Mouse (Mus musculus): ENCODE results near the gene Kif22. TPM values are rescaled to one million over a fixed set of nuclear protein-coding genes. Genes with fewer than 3 reads are reported as not detected.

The Kif22 gene
- polyA plus RNA-seq, 1 experiment from 2014 or later = 152 TPM

GRCm38 (mm10) chr7:127066317-127066716, 24.0 kb upstream of the Kif22 start:
- WGBS = 78% methylated on average over 4 of the region's 4 CpGs
- Histone ChIP-seq H3K9ac (ENCODE audit: low read depth, low read length) (no peak overlapping the region), H3K4me1 (replicated peaks; ENCODE audit: control insufficient read depth, insufficient read depth, low read length) (no peaks in the 10 kb centered on the region), H3K36me3 (ENCODE audit: control insufficient read depth, insufficient read depth, low read length) (no peaks in the 10 kb centered on the region), H3K9me3 (ENCODE audit: control insufficient read depth, low read length) (no peaks in the 10 kb centered on the region), H3K27me3 (replicated peaks; ENCODE audit: control insufficient read depth, insufficient read depth, low read length) (no peaks in the 10 kb centered on the region), H3K4me3 (ENCODE audit: low read depth, low read length) (no peak overlapping the region), H3K27ac (ENCODE audit: low read depth, low read length) (no peak overlapping the region), H3K4me2 (no peak overlapping the region)
- ATAC-seq (replicated peaks; ENCODE audit: low FRiP score) (no peak), DNase-seq (ENCODE audit: low spot score) (no peak)

GRCm38 (mm10) chr7:127065538-127065937, 23.3 kb upstream of the Kif22 start:
- no peaks in the 10 kb centered on the region for H3K9me3 ChIP-seq (ENCODE audit: control insufficient read depth, low read length)
- H3K4me2 ChIP-seq = no peak overlapping the region
- ATAC-seq (replicated peaks; ENCODE audit: low FRiP score) (no peak), DNase-seq (ENCODE audit: low spot score) (no peak)
- no peaks in the 10 kb centered on the region for H3K27me3 ChIP-seq (replicated peaks; ENCODE audit: control insufficient read depth, insufficient read depth, low read length)
- 76% methylated on average over 6 of the region's 6 CpGs for whole genome bisulfite sequencing
- H3K36me3 ChIP-seq (ENCODE audit: control insufficient read depth, insufficient read depth, low read length) = no peaks in the 10 kb centered on the region
- H3K4me1 ChIP-seq (replicated peaks; ENCODE audit: control insufficient read depth, insufficient read depth, low read length) = no peaks in the 10 kb centered on the region
- H3K9ac ChIP-seq (ENCODE audit: low read depth, low read length) = no peak overlapping the region
- H3K27ac ChIP-seq (ENCODE audit: low read depth, low read length) = no peak overlapping the region
- no peak overlapping the region for H3K4me3 ChIP-seq (ENCODE audit: low read depth, low read length)

GRCm38 (mm10) chr7:127055026-127055585, 12.8 kb upstream of the Kif22 start:
- H3K9me3 ChIP-seq (ENCODE audit: control insufficient read depth, low read length) = no peaks in the 10 kb centered on the region
- ATAC-seq (replicated peaks; ENCODE audit: low FRiP score) (no peak), DNase-seq (ENCODE audit: low spot score) (no peak)
- no peaks in the 10 kb centered on the region for H3K4me1 ChIP-seq (replicated peaks; ENCODE audit: control insufficient read depth, insufficient read depth, low read length)
- H3K9ac ChIP-seq (ENCODE audit: low read depth, low read length) = no peak overlapping the region
- H3K36me3 ChIP-seq (ENCODE audit: control insufficient read depth, insufficient read depth, low read length) = no peaks in the 10 kb centered on the region
- 55% methylated on average over 5 of the region's 5 CpGs for WGBS
- H3K27ac ChIP-seq (ENCODE audit: low read depth, low read length) = no peak overlapping the region
- no peak overlapping the region for H3K4me2 ChIP-seq
- H3K4me3 ChIP-seq (ENCODE audit: low read depth, low read length) = no peak overlapping the region
- H3K27me3 ChIP-seq (replicated peaks; ENCODE audit: control insufficient read depth, insufficient read depth, low read length) = peaks cover 10% of the 10 kb centered on the region; the same call in 1 of the 2 replicates

- Histone ChIP-seq H3K27ac (ENCODE audit: low read depth, low read length) (0 out of 2 replicates have a peak overlapping the region, but pooled peaks have one; percentile 10), H3K4me1 (replicated peaks; ENCODE audit: control insufficient read depth, insufficient read depth, low read length) (peaks cover 19% of the 10 kb centered on the region), H3K9ac (ENCODE audit: low read depth, low read length) (0 out of 2 replicates have a peak overlapping the region, but pooled peaks have one; percentile 15), H3K4me2 (no peak overlapping the region), H3K27me3 (replicated peaks; ENCODE audit: control insufficient read depth, insufficient read depth, low read length) (no peaks in the 10 kb centered on the region), H3K9me3 (ENCODE audit: control insufficient read depth, low read length) (no peaks in the 10 kb centered on the region), H3K4me3 (ENCODE audit: low read depth, low read length) (no peak overlapping the region), H3K36me3 (ENCODE audit: control insufficient read depth, insufficient read depth, low read length) (peaks cover 56% of the 10 kb centered on the region)
- ATAC-seq (replicated peaks; ENCODE audit: low FRiP score) = no peak
- DNase-seq (ENCODE audit: low spot score) = no peak
- WGBS = 62% methylated on average over 1 of the region's 1 CpGs
Measured at GRCm38 (mm10) chr7:127031244-127031643, 11.0 kb downstream of the Kif22 start.

GRCm38 (mm10) chr7:127030172-127030571, 12.1 kb downstream of the Kif22 start:
- no peak for DNase-seq (ENCODE audit: low spot score)
- Histone ChIP-seq H3K4me1 (replicated peaks; ENCODE audit: control insufficient read depth, insufficient read depth, low read length) (peaks cover 19% of the 10 kb centered on the region), H3K27ac (ENCODE audit: low read depth, low read length) (no peak overlapping the region), H3K4me3 (ENCODE audit: low read depth, low read length) (no peak overlapping the region), H3K4me2 (no peak overlapping the region), H3K9me3 (ENCODE audit: control insufficient read depth, low read length) (no peaks in the 10 kb centered on the region), H3K36me3 (ENCODE audit: control insufficient read depth, insufficient read depth, low read length) (peaks cover 55% of the 10 kb centered on the region), H3K9ac (ENCODE audit: low read depth, low read length) (no peak overlapping the region), H3K27me3 (replicated peaks; ENCODE audit: control insufficient read depth, insufficient read depth, low read length) (no peaks in the 10 kb centered on the region)
- no peak for ATAC-seq (replicated peaks; ENCODE audit: low FRiP score)
- 93% methylated on average over 1 of the region's 1 CpGs for WGBS

GRCm38 (mm10) chr7:127027885-127028284, 14.4 kb downstream of the Kif22 start:
- Histone ChIP-seq H3K27me3 (replicated peaks; ENCODE audit: control insufficient read depth, insufficient read depth, low read length) (no peaks in the 10 kb centered on the region), H3K4me2 (peak overlapping the region; percentile 99), H3K9ac (ENCODE audit: low read depth, low read length) (peak overlapping the region; percentile 100), H3K27ac (ENCODE audit: low read depth, low read length) (peak overlapping the region; percentile 100), H3K4me1 (replicated peaks; ENCODE audit: control insufficient read depth, insufficient read depth, low read length) (peaks cover 36% of the 10 kb centered on the region), H3K4me3 (ENCODE audit: low read depth, low read length) (peak overlapping the region; percentile 99), H3K9me3 (ENCODE audit: control insufficient read depth, low read length) (no peaks in the 10 kb centered on the region), H3K36me3 (ENCODE audit: control insufficient read depth, insufficient read depth, low read length) (peaks cover 55% of the 10 kb centered on the region)
- no peak for DNase-seq (ENCODE audit: low spot score)
- ATAC-seq (replicated peaks; ENCODE audit: low FRiP score) = no peak
- WGBS = 64% methylated on average over 8 of the region's 8 CpGs

- WGBS = under 1% methylated on average over 39 of the region's 63 CpGs
- H3K4me2 ChIP-seq = peak within 1 kb of the TSS; percentile 99
- peaks cover 43% of the 10 kb centered on the region for H3K4me1 ChIP-seq (replicated peaks; ENCODE audit: control insufficient read depth, insufficient read depth, low read length)
- DNase-seq (ENCODE audit: low spot score) (peak; percentile 99), ATAC-seq (replicated peaks; ENCODE audit: low FRiP score) (peak; percentile 83)
- no peaks in the 10 kb centered on the region for H3K27me3 ChIP-seq (replicated peaks; ENCODE audit: control insufficient read depth, insufficient read depth, low read length)
- H3K9ac ChIP-seq (ENCODE audit: low read depth, low read length) = peak within 1 kb of the TSS; percentile 100
- H3K9me3 ChIP-seq (ENCODE audit: control insufficient read depth, low read length) = no peaks in the 10 kb centered on the region
- H3K4me3 ChIP-seq (ENCODE audit: low read depth, low read length) = peak within 1 kb of the TSS; percentile 99
- H3K36me3 ChIP-seq (ENCODE audit: control insufficient read depth, insufficient read depth, low read length) = peaks cover 56% of the 10 kb centered on the region
- peak within 1 kb of the TSS; percentile 100 for H3K27ac ChIP-seq (ENCODE audit: low read depth, low read length)
Measured at GRCm38 (mm10) chr7:127026984-127027726, 15.1 kb downstream of the Kif22 start, which contains the start of gene Maz. TSS of gene Maz (minus strand) at chr7:127027037.

GRCm38 (mm10) chr7:127026616-127026983, 15.7 kb downstream of the Kif22 start:
- peak; percentile 77 for DNase-seq (ENCODE audit: low spot score)
- WGBS = no CpG with 5 or more reads among the region's 48 CpGs
- H3K36me3 ChIP-seq (ENCODE audit: control insufficient read depth, insufficient read depth, low read length) = peaks cover 52% of the 10 kb centered on the region

More at GRCm38 (mm10) chr7:127026616-127026983, 15.7 kb downstream of the Kif22 start:
- Histone ChIP-seq H3K9me3 (ENCODE audit: control insufficient read depth, low read length) (no peaks in the 10 kb centered on the region), H3K9ac (ENCODE audit: low read depth, low read length) (peak overlapping the region; percentile 100), H3K27me3 (replicated peaks; ENCODE audit: control insufficient read depth, insufficient read depth, low read length) (no peaks in the 10 kb centered on the region), H3K4me2 (peak overlapping the region; percentile 99), H3K27ac (ENCODE audit: low read depth, low read length) (peak overlapping the region; percentile 100), H3K4me3 (ENCODE audit: low read depth, low read length) (peak overlapping the region; percentile 99), H3K4me1 (replicated peaks; ENCODE audit: control insufficient read depth, insufficient read depth, low read length) (peaks cover 47% of the 10 kb centered on the region)
- no peak; the same call in 1 of the 2 replicates for ATAC-seq (replicated peaks; ENCODE audit: low FRiP score)

Data from liver, embryonic 11.5 days (tissue).